Mouse (Mus musculus) neural tube, embryonic 11.5 days (tissue): ENCODE data around the gene AW011738. TPM values are rescaled to one million over a fixed set of nuclear protein-coding genes. Genes with fewer than 3 reads are reported as not detected.
A peak's percentile ranks its signal among the peaks of the same experiment; 100 is the strongest.

ENCODE experiments used
- ATAC-seq: fragments of 200-750 bp; cut with Nextera tagmentation; 2 replicates; pipeline ENCODE4 v1.8.0; 2017; ENCODE audit warnings: moderate number of reproducible peaks, mild to moderate bottlenecking, moderate TSS enrichment, moderate library complexity; ENCODE audit not compliant: insufficient read depth, low FRiP score, low TSS enrichment
- DNase-seq: peaks from one replicate; pipeline ENCODE4 v3.0.0-alpha.2; 2015; ENCODE audit warnings: low spot score
- H3K27ac ChIP-seq: fragments of 300-500 bp; sonication (generic); 2 replicates; pipeline ENCODE4 v1.5.1; 2014; ENCODE audit warnings: low read depth, mild to moderate bottlenecking, low read length
- H3K27me3 ChIP-seq: fragments of 300-500 bp; sonication (generic); 2 replicates; pipeline ENCODE4 v1.6.1; 2014; ENCODE audit warnings: mild to moderate bottlenecking, low read length, mixed read lengths; ENCODE audit not compliant: control insufficient read depth, insufficient read depth
- H3K36me3 ChIP-seq: fragments of 300-500 bp; sonication (generic); 2 replicates; pipeline ENCODE4 v1.6.1; 2014; ENCODE audit warnings: mild to moderate bottlenecking, low read length, moderate library complexity, mixed read lengths; ENCODE audit not compliant: control insufficient read depth, insufficient read depth
- H3K4me1 ChIP-seq: fragments of 300-500 bp; sonication (generic); 2 replicates; pipeline ENCODE4 v1.6.1; 2014; ENCODE audit warnings: low read length, mixed read lengths; ENCODE audit not compliant: control insufficient read depth, insufficient read depth
- H3K4me2 ChIP-seq: fragments of 300-500 bp; sonication (generic); 2 replicates; pipeline ENCODE4 v1.6.1; 2014; ENCODE audit warnings: low read depth, mild to moderate bottlenecking, moderate library complexity
- H3K4me3 ChIP-seq: fragments of 300-500 bp; sonication (generic); 2 replicates; pipeline ENCODE4 v1.5.1; 2014; ENCODE audit warnings: low read depth, low read length
- H3K9ac ChIP-seq: fragments of 300-500 bp; sonication (generic); 2 replicates; pipeline ENCODE4 v1.6.1; 2014; ENCODE audit warnings: mild to moderate bottlenecking, low read length
- H3K9me3 ChIP-seq: fragments of 300-500 bp; sonication (generic); 2 replicates; pipeline ENCODE4 v1.6.1; 2016; ENCODE audit warnings: low read length; ENCODE audit not compliant: control insufficient read depth
- WGBS: fragments of 180-500 bp; shearing (Covaris S2); extraction: QIAGEN DNeasy Blood & Tissue Kit; methylation state at CpG from one replicate; pipeline ENCODE4 v1.1.7; 2014; 5-methylcytosine and 5-hydroxymethylcytosine counted together
- polyA plus RNA-seq: library from polyadenylated mRNA; unstranded; fragments of >200 nt; fragmentation: Nextera tagmentation; extraction: Ambion mirVana; gene quantifications from 2 replicates; pipeline ENCODE4 v1.2.1, GENCODE M21; 2014

AW011738 gene
- polyA plus RNA-seq, 1 experiment from 2014 or later = 1.8 TPM

DNA sequence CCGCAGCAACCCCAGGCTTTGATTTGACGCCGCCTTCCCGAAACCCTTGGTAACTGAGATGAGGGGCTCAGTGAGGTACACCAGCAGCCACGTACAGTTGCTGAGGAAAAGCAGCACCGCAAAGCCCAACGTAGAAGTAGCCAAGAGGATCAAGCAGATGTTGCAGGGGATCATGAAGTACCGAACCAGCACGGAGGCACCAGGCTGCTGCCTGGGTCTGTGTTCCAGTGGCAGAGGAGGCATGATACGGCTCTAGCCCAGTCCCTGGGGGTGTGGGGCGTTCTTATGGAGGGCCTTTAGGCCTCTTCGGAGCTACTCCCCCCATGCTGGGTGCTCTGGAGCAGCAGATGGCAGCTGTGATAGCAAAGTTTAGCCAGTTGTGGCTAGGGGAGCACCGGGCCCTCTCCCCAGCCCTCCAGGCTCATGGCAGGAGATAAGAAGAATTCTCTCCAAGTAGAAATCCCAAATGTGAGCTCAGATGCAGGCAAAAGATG, 17.6 kb upstream of the AW011738 start:
- peaks cover 2% of the 10 kb centered on the region; the same call in 1 of the 2 replicates for H3K36me3 ChIP-seq
- no peaks in the 10 kb centered on the region for H3K27me3 ChIP-seq
- peak overlapping the region; percentile 30 for H3K4me3 ChIP-seq
- ATAC-seq (no peak), DNase-seq (no peak)
- H3K4me2 ChIP-seq = peak overlapping the region; percentile 52
- peak overlapping the region; percentile 82 for H3K27ac ChIP-seq
- 83% methylated on average over 13 of the region's 13 CpGs for WGBS
- H3K9ac ChIP-seq = peak overlapping the region; percentile 78
- H3K9me3 ChIP-seq = no peaks in the 10 kb centered on the region
- peaks cover 45% of the 10 kb centered on the region for H3K4me1 ChIP-seq

- peaks cover 51% of the 10 kb centered on the region for H3K4me1 ChIP-seq
- peak overlapping the region; percentile 30 for H3K4me3 ChIP-seq
- ATAC-seq (peak; percentile 32), DNase-seq (peak; percentile 71)
- H3K9ac ChIP-seq = peak overlapping the region; percentile 78
- H3K27ac ChIP-seq = peak overlapping the region; percentile 82
- no peaks in the 10 kb centered on the region for H3K27me3 ChIP-seq
- 6% methylated on average over 31 of the region's 31 CpGs for WGBS
- H3K9me3 ChIP-seq = no peaks in the 10 kb centered on the region
- H3K36me3 ChIP-seq = peaks cover 2% of the 10 kb centered on the region; the same call in 1 of the 2 replicates
- peak overlapping the region; percentile 52 for H3K4me2 ChIP-seq
Observed at GRCm38 (mm10) chr4:156185950-156186850, 16.9 kb upstream of the AW011738 start.

GRCm38 (mm10) chr4:156188162-156188810, 14.8 kb upstream of the AW011738 start:
- Histone ChIP-seq H3K4me2 (peak overlapping the region; percentile 21; the same call in 1 of the 2 replicates), H3K36me3 (peaks cover 2% of the 10 kb centered on the region; the same call in 1 of the 2 replicates), H3K9ac (peak overlapping the region; percentile 38), H3K9me3 (no peaks in the 10 kb centered on the region), H3K4me1 (peaks cover 51% of the 10 kb centered on the region), H3K27ac (peak overlapping the region; percentile 85), H3K4me3 (no peak overlapping the region), H3K27me3 (no peaks in the 10 kb centered on the region)
- DNase-seq (no peak), ATAC-seq (peak; percentile 5; the same call in 1 of the 2 replicates)
- WGBS = 41% methylated on average over 5 of the region's 5 CpGs

GRCm38 (mm10) chr4:156188811-156189323, 14.2 kb upstream of the AW011738 start:
- peak overlapping the region; percentile 38 for H3K9ac ChIP-seq
- H3K27ac ChIP-seq = peak overlapping the region; percentile 85
- DNase-seq (peak; percentile 80), ATAC-seq (peak; percentile 64)
- no peaks in the 10 kb centered on the region for H3K9me3 ChIP-seq
- H3K4me3 ChIP-seq = no peak overlapping the region
- H3K4me1 ChIP-seq = peaks cover 55% of the 10 kb centered on the region
- peak overlapping the region; percentile 21 for H3K4me2 ChIP-seq
- 11% methylated on average over 6 of the region's 6 CpGs for WGBS
- H3K27me3 ChIP-seq = no peaks in the 10 kb centered on the region
- H3K36me3 ChIP-seq = peaks cover 2% of the 10 kb centered on the region; the same call in 1 of the 2 replicates

GRCm38 (mm10) chr4:156192421-156193199, 10.5 kb upstream of the AW011738 start:
- Histone ChIP-seq H3K4me1 (peaks cover 56% of the 10 kb centered on the region), H3K9me3 (no peaks in the 10 kb centered on the region), H3K36me3 (peaks cover 6% of the 10 kb centered on the region), H3K9ac (no peak overlapping the region), H3K27ac (no peak overlapping the region), H3K27me3 (no peaks in the 10 kb centered on the region), H3K4me3 (no peak overlapping the region), H3K4me2 (no peak overlapping the region)
- DNase-seq (no peak), ATAC-seq (no peak)
- WGBS = 54% methylated on average over 8 of the region's 8 CpGs

- Histone ChIP-seq H3K4me3 (no peak overlapping the region), H3K9me3 (no peaks in the 10 kb centered on the region), H3K36me3 (peaks cover 6% of the 10 kb centered on the region), H3K27ac (no peak overlapping the region), H3K4me1 (peaks cover 52% of the 10 kb centered on the region), H3K9ac (no peak overlapping the region), H3K27me3 (no peaks in the 10 kb centered on the region), H3K4me2 (no peak overlapping the region)
- 25% methylated on average over 2 of the region's 2 CpGs for WGBS
- DNase-seq = no peak
- ATAC-seq = no peak
Observed at GRCm38 (mm10) chr4:156193200-156193590, 9.9 kb upstream of the AW011738 start.

GRCm38 (mm10) chr4:156193906-156194305, 9.2 kb upstream of the AW011738 start:
- Histone ChIP-seq H3K9ac (no peak overlapping the region), H3K4me3 (no peak overlapping the region), H3K27ac (no peak overlapping the region), H3K36me3 (peaks cover 6% of the 10 kb centered on the region), H3K27me3 (no peaks in the 10 kb centered on the region), H3K4me1 (peaks cover 45% of the 10 kb centered on the region), H3K4me2 (no peak overlapping the region; the same call in 1 of the 2 replicates), H3K9me3 (no peaks in the 10 kb centered on the region)
- WGBS = 63% methylated on average over 5 of the region's 5 CpGs
- DNase-seq (no peak), ATAC-seq (no peak)

DNA sequence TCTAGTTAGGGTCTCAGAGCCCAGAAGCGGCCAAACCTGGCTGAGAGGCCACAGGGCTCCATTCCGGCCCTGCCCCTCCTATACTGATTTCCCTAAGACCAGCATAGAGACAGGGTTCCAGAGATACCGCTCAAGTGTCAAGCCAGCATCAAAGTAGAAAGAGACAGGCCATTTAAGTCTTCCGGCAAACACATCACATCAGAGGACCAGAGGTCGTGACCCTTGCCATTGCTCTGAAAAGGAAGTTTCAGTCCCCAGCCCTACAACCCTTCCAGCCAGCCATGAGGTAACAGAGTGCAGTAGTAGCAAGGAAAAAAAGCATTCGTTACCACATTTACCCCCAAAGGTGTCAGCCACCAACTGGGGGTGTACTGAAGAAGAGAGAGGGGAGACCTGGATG, 8.8 kb upstream of the AW011738 start:
- Histone ChIP-seq H3K27me3 (no peaks in the 10 kb centered on the region), H3K4me2 (no peak overlapping the region; the same call in 1 of the 2 replicates), H3K27ac (no peak overlapping the region), H3K9me3 (no peaks in the 10 kb centered on the region), H3K4me1 (peaks cover 40% of the 10 kb centered on the region), H3K36me3 (peaks cover 6% of the 10 kb centered on the region), H3K4me3 (0 out of 2 replicates have a peak overlapping the region, but pooled peaks have one; percentile 8), H3K9ac (peak overlapping the region; percentile 27; the same call in 1 of the 2 replicates)
- 23% methylated on average over 6 of the region's 6 CpGs for WGBS
- no peak for DNase-seq
- ATAC-seq = no peak
